Mouse (Mus musculus) thymus, postnatal 10 days (tissue): ENCODE data around the gene Zfp60.

Source experiments
- DNase-seq, 2 experiments: peaks; one replicate each; pipeline ENCODE4 v3.0.0; 2021; ENCODE audit warnings: low spot score in 2 of 2

The Zfp60 gene

DNA sequence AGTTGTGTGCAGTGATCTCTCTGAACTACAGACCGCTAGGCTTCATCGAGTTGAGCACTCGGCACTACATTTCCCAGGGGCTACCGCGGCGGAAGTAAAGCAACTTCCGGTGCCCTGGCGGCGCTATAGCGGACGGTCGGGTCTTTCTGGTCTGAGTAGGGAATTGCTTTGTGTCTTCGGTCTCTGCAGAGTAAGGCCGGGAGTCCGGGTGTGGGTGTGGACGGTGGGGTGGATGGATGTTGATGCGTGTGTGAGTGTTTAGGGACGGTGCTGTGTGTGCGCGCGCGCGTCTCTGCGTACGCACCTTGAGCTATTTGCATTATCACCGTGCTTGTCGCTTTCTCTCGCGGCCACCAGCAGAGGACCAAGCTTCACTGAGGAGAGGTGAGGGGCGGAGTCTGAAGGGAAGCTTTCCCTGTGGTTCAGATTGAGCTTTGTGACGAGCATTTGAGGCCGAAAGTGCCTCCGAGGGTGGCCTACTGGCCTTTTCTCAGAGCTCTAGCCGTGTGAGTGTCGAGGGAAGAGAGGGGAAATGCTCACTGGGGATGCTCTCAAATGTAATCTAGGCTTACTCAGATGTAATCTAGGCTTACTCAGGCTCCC lies at the start of gene Zfp60:
Zfp60 (plus strand) TSS at position 109 of the 603 bp plus-strand sequence.
- DNase-seq = peak; percentile 67 to 76

DNA sequence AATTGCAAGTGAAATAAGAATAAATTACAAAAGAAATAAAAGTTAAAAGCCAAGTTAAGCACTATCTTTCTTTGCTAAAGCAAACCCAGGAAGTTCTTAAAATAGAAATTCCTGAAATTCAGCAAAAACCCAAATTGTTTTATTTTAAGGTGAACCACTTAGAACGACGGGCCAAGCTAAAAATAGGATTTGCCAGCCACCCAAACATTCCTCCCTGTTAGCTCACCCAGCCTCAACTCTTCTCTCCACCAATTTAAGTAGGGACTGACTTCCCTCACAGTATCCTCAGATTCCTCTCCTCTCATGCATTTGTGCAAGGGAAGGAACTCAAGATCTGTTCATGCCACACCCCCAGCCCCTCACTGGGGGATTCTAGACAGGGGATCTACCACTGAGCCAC lies 48.0 kb upstream of the Zfp60 start:
- DNase-seq = no peak

DNA sequence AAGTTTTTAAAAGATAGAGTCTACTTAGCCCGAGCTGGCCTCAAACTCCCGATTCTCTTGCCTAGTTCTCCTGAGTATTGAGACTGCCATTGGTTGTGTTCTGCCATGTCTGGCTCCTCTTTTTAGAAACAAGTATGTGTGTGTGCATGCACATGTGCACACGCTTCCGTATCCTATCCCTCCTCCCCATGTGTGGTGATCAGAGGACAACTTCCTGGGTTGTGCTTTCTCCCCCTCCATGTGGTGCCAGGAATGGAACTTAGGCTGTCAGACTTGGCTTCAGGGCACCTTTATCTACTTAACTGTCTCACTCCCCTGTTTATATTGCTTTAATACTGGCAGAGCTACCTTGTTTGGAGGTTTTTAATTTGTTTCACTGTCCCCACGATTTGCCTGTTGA lies 46.0 kb upstream of the Zfp60 start:
- no peak for DNase-seq

DNA sequence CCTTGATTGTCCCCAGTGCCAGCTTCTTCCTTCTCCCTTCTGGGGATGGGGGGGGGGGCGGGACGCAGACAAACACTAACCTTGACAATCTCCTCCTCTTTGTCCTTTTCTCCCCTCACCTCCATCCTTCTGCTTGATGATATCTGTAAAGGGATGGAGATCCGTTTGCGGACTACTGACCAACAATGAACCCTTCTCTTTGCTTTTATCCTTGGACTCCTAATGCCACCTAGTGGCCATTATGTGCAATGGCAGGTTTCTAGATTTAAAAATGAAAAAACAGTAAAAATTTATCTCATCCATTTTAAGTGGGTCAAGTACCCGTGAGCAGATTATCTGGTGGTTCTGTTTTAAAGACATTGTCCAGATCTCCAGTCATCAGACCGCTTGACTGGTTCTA lies 45.5 kb upstream of the Zfp60 start:
- no peak for DNase-seq

DNA sequence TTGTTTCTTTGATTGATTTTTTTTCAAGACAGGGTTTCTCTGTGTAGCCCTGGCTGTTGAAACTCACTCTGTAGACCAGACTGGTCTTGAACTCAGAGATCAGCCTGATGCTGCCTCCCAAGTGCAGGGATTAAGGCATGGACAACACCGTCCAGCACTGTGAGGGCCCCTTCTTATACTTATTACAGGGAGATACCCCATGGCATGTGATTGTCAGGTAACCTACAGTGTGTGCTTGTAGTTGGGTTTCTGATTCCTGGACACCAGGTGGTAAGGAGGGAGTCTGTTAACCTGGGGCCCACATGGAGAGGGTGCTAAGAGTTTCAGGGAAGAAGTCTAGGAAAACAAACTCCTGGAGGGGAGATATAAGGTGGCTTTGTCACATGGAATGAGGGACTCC lies 44.1 kb upstream of the Zfp60 start:
- no peak for DNase-seq

DNA sequence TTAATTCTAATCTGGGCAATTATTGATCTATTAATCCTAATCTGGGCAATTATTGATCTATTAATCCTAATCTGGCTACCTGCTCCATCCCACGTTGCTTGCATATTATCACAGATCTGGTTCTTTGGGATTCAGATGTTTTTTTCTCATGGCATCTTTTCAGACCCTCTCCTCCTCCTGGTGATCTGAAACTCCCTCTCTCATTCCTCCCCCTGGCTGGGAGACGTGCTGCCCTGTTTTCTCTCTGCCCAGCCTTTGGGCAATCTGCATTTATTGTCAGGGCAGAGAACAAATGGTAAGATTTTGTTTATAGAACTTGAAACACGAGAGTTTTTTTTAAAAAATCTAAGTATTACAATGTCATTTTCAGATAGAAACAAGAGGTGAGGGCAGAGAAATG lies 43.4 kb upstream of the Zfp60 start:
- no peak for DNase-seq

DNA sequence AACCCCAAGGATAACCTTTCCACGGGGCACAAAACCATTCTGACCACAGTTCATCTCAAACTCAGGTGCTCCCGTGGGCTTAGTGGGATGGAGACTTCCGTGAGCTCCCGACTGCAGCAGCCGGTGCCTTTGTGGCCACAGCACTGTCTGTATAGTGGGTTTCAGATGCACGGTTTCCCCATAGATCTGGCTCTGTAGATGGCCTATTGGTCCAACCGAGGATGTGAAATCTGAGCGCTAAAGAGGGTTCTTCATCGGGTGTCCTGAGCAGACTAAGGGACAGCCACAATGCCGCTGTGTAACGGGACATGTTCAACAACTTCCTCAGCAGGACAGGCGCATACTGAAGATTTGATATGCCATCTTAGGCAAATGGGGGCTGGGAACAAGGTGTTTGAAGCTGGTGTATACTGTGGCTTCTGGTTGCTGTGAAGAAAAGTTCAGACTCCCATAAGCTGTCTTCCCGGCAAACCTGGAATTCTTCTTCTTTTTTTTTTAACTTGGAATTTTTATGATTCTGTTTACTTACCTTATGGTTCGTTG lies 42.9 kb upstream of the Zfp60 start:
- no peak for DNase-seq

DNA sequence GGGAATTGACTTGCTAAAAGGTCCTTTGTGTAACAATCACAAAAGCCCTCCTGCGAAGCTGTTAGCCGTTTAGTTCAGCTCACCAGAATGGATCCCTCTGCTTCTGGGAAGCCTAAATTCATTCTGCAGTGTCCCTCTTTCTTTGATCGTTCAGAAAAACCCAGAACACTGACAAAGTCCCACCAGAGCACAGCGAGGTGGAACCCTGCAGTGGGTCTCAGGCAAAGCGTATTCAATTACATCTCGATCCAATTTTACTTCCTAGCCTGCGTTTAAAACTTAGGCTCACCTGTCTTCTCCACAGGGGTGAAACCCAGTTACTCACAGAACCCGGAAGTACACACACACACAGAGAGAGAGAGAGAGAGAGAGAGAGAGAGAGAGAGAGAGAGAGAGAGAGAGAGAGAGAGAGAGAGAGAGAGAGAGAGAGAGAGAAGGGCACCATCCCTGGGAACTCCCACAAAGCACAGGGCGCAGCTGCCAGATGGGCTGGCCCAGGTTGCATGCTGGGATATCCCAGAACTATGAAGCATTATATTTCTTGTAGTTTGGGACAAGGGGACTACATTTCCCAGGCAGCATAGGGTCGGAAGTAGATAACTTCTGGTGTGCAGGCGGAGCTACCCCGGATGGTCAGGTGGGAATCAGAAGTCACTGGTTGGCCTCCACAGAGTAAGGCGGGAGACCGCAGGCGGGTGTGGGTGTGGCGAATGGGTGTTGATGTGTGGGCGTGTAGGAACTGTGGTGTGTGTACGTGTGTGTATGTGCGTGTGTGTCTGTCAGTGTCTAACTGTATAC lies 42.2 kb upstream of the Zfp60 start, which contains the start of gene Zfp607b:
Zfp607b (plus strand) TSS at position 526 of the 798 bp plus-strand sequence.
- peak; percentile 84 to 93 for DNase-seq

DNA sequence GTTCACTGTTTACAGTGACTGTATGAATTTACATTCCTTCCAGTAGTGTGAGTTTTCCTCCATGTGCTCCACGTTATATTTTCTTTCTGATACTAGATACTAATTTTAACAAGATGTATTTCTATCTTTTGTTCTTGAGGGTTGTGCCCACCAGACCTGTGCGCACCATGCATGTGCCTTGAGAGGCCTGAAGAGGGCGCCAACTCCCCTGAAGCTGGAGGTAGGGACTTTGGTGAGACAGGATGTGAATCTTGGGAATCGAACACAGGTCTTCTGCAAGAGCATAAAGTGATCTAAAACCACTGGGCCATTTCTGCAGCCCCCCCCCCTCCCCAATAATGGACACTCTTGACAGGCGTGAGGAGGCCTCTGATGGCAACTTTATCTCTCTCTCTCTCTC lies 40.1 kb upstream of the Zfp60 start:
- DNase-seq = peak in 1 of 2 experiments; percentile 43

DNA sequence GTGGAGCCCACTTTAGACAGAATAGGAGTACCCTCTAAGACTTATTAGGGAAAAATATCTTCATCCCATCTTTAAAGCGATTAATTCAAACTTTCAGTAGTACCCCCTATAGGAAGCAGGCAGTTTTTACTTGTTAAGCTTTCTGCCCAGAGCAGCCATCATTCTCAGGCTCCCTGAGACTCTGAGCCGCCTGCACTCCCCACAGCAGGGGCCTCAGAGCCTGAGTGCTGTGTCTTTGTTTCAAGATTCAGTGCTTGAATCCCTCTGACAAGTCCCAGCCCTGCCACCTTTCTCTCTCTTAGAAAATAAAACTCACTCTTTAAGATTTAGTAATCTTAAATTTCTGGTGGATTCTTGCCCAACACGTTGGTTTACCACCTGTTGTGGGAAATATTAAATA lies 34.5 kb upstream of the Zfp60 start:
- no peak for DNase-seq

DNA sequence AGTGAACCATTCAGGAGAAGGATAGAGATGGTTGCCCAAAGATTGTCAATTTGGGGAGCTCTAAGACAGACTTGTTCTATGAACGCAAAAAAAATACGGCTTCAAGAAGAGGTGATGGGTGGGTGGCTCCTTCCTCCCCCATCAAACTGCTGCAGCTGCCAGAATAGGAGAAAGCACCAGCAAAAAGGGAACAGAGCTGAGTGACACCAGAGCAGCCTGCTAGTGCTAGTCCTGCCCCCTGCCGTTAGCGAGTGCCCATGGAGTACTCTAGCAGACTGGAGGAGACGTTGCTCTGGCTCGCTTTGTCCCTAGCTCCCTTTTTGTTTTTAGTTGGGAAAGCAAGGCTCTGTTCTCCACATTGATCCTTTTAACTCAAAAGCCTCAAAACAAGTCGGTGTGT lies 20.8 kb upstream of the Zfp60 start:
- DNase-seq = no peak

DNA sequence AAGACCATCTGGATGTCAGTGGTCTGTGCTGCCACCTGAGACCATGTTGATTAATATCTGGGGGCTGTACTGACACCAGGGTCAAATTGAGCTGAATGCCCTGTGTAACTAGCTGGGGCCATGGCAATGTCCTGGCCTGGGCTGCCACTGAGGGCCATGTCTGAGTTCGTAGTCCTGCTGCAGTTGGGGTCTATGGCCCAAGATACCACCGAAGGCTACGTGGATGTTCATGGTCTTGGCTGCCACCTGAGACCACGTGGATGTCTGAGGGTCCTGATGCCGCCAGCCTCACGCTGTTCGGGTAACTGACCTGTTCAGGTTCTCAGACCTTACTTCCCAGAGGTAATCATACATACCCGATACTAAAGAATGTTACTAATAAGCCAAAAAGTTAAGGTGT lies 9.2 kb upstream of the Zfp60 start:
- DNase-seq = no peak

DNA sequence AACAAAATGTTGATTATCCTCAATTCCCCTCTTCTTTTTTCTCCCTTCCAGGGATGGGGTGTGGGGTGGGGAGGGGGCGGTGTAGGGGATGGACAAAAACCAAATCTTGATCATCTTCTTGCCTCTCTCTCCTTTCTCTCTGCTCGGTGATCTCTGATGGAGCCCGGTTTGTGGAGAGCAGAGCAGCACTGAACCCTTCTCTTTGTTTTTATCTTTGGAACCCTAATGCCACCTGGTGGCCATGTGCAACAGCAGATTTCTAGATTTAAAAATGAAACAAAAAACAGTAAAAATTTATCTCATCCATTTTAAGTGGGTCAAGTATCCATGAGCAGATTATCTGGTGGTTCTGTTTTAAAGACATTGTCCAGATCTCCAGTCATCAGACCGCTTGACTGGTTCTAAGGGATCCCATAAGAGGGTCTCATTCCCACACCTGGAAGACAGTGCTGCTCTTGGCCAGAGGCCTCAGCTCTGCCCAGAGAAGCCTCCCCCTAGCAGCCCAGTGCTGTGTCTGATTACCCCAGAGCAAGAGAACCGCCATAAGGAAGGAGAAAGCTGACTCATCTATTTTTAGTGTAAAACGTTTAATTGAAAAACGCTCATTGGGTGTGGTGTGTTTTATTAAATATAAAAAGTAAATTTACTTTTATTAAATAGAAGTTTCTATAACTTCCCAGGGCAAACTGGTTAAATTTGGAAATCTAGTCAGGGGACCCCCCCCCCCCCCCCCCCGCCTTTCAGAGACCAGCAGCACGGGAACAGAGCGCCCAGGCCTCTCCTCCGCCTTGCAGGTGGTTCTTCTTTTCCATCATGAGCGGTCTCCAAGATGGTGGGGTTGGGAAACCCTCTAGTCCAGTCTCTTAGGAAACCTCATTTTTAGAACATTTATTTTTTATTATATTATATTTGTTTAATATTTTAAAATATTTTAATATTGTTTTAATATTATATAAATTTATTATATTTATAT lies 5.3 kb upstream of the Zfp60 start:
- DNase-seq = peak in 1 of 2 experiments; percentile 41

DNA sequence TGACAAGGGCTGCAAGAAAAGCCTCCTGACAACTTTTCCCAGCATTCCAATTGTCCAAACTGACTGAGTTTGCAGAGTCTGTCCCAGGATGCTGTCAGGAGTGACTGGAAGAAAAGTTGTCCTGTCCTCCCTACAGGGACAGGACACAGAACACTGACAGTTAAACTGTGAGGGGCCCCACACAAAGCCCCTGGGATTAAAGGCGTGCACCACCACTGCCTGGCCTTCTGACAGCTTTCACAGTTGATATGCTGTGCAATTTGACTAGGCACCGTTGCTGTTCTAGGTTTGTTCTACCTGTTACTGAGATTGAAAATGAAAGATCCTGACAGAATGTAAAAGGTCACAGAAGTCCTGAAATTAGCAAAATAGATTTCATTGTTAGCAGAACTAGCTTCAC lies 3.7 kb upstream of the Zfp60 start:
- no peak for DNase-seq

DNA sequence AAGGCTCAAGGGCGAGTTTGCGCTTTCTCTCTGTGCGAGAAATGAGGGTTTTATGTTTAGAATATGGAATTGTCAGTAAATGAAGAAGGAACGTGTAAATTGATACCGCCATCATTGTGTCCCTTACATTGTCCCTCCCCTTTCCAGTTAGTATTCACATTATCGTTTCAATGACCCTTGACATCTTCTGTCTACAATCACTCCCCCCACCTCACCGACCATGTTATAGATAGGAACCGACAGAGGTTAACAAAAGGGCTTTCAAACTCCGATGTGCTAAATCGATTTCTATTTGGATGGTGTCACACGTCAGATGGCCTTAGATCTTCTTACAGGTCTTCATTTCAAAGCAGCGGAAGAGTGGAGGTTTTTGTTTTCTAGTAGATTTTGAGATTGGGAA lies 757 bp downstream of the Zfp60 start:
- DNase-seq = no peak

DNA sequence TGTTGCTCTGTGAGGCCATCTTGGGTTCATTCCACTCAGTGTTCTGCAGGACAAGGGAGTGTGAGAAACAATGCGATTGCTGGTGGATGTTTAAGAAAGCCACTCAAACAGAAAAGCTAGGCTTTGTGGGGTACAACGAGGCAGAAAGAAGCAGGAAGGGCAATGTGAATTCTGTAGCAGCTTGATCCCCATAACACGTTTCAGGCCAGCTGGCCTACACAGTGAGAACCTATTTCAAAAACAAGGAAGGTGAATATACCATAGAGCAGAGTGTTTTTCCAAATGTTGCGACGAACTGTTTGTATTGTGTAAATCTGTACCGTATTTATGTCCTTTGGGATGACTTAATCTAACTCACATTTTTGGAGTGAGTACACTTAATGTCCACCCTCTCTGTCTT lies 1.3 kb downstream of the Zfp60 start:
- DNase-seq = no peak

DNA sequence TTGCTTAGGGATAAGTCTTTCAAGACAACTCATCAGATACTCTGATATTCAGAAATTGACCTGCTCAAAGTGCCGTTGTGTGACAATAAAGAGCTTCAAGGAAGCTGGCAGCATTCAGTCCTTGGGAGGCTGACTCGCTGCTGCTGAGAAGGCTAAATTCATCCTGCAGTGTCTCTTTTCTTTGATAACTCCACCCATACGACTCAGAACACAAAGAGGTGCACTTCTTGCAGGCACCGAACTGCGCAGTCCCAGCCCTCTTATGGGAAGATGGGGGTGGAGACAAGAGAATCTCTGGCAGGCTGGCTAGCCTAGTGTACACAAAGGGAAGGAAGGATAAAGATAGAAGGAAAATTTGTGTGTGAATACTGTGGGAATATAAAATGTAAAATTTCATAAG lies 4.3 kb downstream of the Zfp60 start:
- DNase-seq = no peak

DNA sequence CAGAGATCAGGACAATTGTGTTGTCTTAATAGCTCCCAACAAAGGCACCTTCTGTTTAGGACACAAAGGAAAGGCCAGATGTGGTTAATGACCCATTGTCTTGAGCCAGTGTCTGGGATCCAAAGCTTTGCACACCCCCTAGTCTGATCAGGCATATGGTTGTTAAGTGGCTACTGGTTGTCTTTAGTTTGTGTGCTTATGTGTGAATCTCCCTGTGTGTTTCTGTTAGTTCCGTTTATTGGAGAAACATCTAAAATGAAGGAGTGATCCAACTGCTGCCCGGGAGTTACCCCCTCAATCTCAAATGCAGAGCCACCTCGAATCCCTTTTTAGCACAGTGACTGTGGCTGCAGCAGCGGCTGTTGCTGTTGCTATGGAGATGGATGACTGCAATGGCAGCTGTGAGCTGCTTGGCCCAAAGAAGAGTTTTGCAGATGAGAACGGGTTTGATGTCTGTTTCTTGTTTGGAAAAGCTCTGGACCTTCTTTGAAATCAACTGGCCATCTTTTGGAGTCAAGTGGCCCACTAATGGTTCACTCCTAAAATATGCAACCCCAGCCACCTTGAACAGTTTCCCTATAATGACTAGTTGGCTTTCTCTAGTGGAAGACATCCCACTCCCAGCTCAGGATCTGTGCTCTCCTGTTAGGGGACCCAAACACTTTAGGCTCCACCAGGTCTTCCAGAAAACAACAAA lies 25.3 kb downstream of the Zfp60 start:
- DNase-seq = no peak

DNA sequence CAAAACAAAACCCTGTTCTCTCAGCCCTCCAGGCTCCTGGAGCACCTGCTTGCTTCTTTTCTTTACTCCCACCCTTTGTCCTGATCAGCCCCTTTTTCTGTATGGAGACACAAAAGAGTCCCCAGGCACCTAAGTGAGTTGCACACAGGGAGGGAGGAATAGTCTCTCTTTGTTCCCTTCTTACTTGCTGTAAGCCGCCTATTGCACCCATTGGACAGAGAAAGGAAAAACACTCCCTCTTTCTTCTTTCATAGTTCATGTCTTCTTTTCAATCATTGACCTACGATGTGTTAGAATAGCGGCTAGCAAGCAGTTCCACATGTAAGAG lies 25.8 kb downstream of the Zfp60 start:
- DNase-seq = no peak

DNA sequence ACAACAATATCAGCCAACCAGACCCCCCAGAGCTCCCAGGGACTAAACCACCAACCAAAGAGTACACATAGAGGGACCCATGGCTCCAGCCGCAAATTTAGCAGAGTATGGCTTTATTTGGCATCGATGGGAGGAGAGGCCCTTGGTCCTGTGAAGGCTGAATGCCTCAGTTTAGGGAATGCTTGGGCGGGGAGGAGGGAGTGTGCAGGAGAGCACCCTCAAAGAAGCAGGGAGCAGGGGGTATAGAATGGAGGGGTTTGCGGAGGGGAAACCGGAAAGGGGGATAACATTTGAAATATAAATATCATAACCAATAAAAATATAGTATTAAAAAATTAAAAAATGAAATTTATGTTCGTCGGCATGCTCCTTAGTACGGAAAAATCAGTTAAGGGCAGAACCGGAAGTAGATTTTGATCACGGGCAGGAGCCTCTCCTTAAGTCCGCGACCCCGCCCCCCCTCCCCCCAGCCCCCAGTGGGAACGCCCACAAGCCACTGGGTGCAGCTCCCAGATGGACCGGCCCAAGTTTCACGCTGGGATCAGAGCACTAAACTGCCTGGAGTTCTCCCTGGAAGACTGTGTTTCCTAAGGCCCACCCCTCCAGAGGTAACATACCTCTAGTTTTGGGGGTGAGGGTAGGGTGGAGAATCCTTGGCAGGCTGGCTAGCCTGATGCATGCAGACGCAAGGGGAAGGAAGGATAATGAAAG lies 34.1 kb downstream of the Zfp60 start:
- DNase-seq = no peak

DNA sequence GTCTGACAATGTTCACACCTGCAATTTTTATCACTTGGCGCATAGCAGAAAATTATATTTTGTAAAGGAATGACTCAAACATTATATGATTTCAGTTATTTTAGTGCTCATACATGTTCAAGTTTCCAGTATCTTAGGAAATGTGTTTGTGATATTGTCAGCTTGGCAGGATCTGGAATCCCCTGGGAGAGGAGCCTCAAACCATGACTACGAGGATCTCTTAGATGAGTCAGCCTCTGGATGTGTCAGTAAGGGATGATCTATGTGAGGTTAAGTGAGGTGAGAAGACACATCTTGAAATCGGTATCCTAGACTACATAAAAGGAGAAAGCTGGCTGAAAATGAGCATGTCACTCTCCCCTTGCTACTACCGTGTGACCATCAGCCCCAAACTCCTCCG lies 58.1 kb downstream of the Zfp60 start:
- no peak for DNase-seq
